Mouse (Mus musculus): Measurements from ENCODE around the gene Mbl1. TPM values are rescaled to one million over a fixed set of nuclear protein-coding genes. Genes with fewer than 3 reads are reported as not detected.

Mbl1 gene
- not detected for polyA plus RNA-seq (2017; shearing (Covaris generic))

GRCm38 (mm10) chr14:41151220-41151898, at the start of gene Mbl1:
Gene Mbl1 (plus strand): TSS chr14:41151458.

GRCm38 (mm10) chr14:41104853-41105444, 46.3 kb upstream of the Mbl1 start, which contains the start of gene Mat1a:
Gene Mat1a (plus strand): TSS chr14:41105035.

GRCm38 (mm10) chr14:41131540-41131939, 19.7 kb upstream of the Mbl1 start, which contains the start of gene Sftpa1:
Gene Sftpa1 (plus strand): TSS chr14:41131782.

GRCm38 (mm10) chr14:41185059-41185821, 34.0 kb downstream of the Mbl1 start, which contains the start of gene Sftpd:
Gene Sftpd (minus strand): TSS chr14:41185149.

Other genes starting within 250 kb of the Mbl1 start
- 100 to 1,000 TPM in 1 of 2 experiments, 10 to 100 TPM in 1; 97.2 to 123 TPM for gene Tspan14, start 184.7 kb upstream of the Mbl1 start, polyA plus RNA-seq (2017; shearing (Covaris generic))
- 10 to 100 TPM in 1 of 2 experiments, 1 to 10 TPM in 1; 6.4 to 24.0 TPM for gene Fam213a, start 137.7 kb upstream of the Mbl1 start, polyA plus RNA-seq (2017; shearing (Covaris generic))
- gene Dydc2, start 82.2 kb upstream of the Mbl1 start, polyA plus RNA-seq (2017; shearing (Covaris generic)) = under 1 TPM in 1 of 2 experiments, not detected in 1; 0.26 TPM
- gene Dydc1, start 78.5 kb upstream of the Mbl1 start, polyA plus RNA-seq (2017; shearing (Covaris generic)) = not detected
- under 1 TPM in 1 of 2 experiments, not detected in 1; 0.25 TPM for gene Mat1a, start 46.4 kb upstream of the Mbl1 start, polyA plus RNA-seq (2017; shearing (Covaris generic))
- gene Sftpa1, start 19.7 kb upstream of the Mbl1 start, polyA plus RNA-seq (2017; shearing (Covaris generic)) = not detected
- under 1 TPM in 1 of 2 experiments, not detected in 1; 0.25 TPM for gene Sftpd, start 33.7 kb downstream of the Mbl1 start, polyA plus RNA-seq (2017; shearing (Covaris generic))
- gene Gm2832, start 127.3 kb downstream of the Mbl1 start, polyA plus RNA-seq (2017; shearing (Covaris generic)) = not detected
- gene Gm5798, start 197.2 kb downstream of the Mbl1 start, polyA plus RNA-seq (2017; shearing (Covaris generic)) = under 1 TPM in 1 of 2 experiments, not detected in 1; 0.88 TPM
- not detected for gene Gm7945, start 234.9 kb downstream of the Mbl1 start, polyA plus RNA-seq (2017; shearing (Covaris generic))